Mouse (Mus musculus) G1E (cell line): Measurements from ENCODE around the gene Klhl29.

Experiments used
- CTCF ChIP-seq: IDR thresholded peaks from 2 replicates; pipeline ENCODE4 v1.5.1; 2012; ENCODE audit warnings: low read depth, low read length, inconsistent platforms, mixed read lengths
- GATA1 ChIP-seq: IDR thresholded peaks from 2 replicates; pipeline ENCODE4 v1.6.1; 2012; ENCODE audit warnings: borderline replicate concordance, low read length, inconsistent platforms, mixed read lengths

- no peak for TF ChIP-seq GATA1
- no peak for TF ChIP-seq CTCF
These were observed 162.0 kb downstream of the Klhl29 start for GRCm38 (mm10) chr12:5213339-5214104.
